Mouse (Mus musculus) lung, postnatal 36 days (tissue): ENCODE measurements at regions not wholly inside any gene's neighbourhood (a gene's known extent, or its start where the extent isn't known, plus 50 kb on each side); places are given as distances from the start of the nearest gene placed in this dataset.

Experiments
- DNase-seq: peaks from one replicate; pipeline ENCODE4 v3.0.0; 2022; ENCODE audit warnings: mixed read lengths

DNA sequence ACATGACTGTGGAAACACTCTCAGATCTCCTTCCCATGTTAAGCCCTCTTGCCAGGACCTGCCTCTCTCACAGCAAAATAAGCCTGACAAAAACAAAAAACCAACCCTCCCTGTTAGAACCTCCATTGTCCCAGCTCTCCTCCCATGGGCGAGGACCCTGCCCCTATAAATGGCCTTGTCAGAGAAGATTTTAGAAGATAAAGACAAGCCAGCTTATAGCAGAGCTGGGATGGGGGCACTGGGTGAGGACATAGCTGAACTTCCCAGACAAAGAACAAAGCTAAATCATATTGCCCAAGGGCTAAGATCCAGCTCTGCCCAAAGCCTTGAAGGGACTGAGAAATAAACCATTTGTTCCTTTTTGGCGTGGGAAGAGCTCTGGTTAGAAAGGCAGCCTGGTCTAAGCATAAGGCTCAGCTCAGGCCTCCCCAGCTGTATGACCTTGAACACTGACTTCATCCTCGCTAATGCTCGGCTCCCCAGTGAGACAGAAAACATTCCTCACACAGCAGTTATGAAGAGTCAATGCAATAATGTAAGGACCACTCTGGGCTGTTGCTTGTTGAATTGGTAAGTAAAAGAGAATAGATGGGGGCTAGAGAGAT is 115.2 kb downstream of the Zfp36l2 start:
- DNase-seq, result peak; percentile 60

DNA sequence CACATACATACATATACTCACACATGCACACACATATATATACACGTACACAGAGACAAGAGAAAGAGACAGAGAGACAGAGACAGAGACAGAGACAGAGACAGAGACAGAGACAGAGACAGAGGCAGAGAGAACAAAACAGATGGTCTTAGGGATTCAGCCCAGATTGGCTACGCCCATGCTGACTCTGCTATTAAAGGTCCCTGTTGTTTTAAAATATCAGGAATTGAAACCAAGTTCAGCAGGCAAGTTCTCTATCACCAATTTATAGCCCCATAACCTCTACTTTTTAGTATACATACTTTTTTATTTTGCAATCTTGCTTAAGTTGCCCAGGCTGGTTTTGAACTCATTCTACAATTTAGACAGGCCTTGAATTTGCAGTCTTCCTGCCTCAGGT is 115.9 kb downstream of the Zfp36l2 start:
- DNase-seq, result no peak

- no peak for DNase-seq
These were observed 117.2 kb downstream of the Zfp36l2 start for GRCm38 (mm10) chr17:84070596-84070995.

- no peak for DNase-seq
These were observed 120.6 kb downstream of the Zfp36l2 start for GRCm38 (mm10) chr17:84067102-84067501.

DNA sequence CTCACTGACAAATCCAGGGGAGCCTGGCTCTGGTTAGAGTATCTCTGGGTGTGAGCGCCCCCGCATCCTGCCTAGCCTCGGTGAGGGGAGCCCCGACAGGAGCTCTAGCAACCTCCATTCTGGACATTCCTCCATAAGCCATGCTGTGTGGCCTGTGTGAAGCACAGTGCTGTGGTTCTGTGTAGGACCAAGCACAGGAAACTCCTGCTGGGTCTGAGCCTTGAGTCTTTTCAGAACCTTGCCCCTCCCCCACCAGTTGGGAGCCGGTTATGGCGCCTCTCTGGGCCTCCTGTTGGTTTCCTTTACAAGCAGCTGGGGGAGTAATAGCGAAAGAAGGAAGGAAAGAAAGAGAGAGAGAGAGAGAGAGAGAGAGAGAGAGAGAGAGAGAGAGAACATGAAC is 124.0 kb downstream of the Zfp36l2 start:
- DNase-seq, result no peak

- DNase-seq, result peak; percentile 82
These were observed 126.1 kb downstream of the Zfp36l2 start for GRCm38 (mm10) chr17:84061621-84062020.

DNA sequence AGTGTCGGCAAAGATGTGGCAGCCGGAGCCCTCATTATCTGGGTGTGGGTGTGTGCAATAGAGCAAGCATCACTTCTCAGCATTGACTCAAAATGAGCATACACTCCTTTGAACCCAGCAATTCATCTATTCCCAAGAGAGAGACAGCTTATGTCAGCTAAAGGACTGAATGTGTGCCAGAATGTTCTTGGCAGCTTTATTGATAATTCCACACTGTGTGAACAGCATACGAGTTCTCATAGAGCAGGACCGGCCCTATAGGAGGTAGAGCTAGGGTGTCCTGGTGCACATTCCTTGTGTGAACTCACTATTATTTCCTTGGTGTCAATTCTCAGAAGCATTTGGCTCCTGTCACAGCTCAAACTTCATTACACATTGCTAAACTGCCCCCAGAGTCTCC is 131.3 kb downstream of the Zfp36l2 start:
- DNase-seq, result peak; percentile 47

- no peak for DNase-seq
These were observed 135.3 kb downstream of the Zfp36l2 start for GRCm38 (mm10) chr17:84052437-84052836.

- DNase-seq, result no peak
These were observed 136.5 kb downstream of the Zfp36l2 start for GRCm38 (mm10) chr17:84051212-84051611.

DNA sequence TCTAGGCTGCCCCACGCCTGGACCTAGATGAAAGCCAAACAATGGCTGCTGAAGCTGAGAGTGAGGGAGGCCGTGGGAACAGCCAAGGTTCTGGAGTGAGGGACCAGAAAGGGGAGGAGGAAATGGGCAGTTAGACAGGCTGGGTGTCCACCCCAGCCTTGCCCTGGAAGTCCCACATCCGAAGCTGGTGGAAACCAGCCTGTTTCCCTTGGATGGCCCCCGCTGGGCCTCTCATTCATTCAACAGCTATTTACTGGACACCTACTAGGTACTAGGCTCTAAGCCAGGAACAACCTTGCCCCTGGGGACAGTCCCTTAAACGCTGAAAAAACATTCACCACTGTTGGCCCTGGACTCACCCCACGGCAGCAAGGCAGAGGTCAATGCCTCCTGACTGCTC is 139.2 kb downstream of the Zfp36l2 start:
- peak; percentile 39 for DNase-seq

DNA sequence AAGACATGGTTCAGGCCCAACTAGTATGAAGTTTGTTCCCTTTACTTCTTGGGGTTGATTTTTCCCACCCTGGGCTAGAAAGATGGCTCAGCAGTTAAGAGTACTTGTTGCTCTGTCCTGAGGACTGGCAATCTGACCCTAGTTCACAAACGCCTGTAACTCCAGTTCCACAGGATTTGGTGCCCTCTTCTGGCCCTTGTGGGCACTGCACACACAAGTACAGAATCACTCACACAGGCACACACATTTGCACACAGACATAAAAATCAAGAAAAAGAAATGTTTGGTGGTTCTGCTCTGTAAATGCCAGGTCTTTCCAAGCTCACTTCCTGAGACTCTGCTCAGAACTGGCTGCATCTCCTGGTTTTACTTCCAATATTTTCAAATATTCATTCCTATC is 140.2 kb downstream of the Zfp36l2 start:
- no peak for DNase-seq

DNA sequence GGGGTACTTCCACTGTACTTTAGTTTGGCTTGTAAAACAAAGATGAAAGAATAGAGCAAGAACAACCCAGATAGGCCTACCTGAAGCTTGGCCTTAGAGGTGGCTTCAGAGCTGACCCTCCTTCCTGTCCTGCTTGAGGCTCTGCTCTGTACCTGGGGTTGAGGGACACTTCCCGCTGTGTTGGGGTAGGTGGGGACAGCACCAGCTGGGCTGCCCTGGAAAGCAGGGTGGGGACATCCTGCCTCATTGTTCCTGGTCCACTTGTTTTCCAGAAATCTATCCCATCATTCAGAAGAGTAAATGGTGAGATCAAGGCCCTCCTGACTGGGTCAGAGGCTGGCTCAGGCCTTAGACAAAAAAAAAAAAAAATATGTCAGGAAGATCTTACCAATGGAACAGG is 141.9 kb downstream of the Zfp36l2 start:
- DNase-seq, result no peak

- DNase-seq, result peak; percentile 60
These were observed 143.2 kb downstream of the Zfp36l2 start for GRCm38 (mm10) chr17:84044472-84044936.

DNA sequence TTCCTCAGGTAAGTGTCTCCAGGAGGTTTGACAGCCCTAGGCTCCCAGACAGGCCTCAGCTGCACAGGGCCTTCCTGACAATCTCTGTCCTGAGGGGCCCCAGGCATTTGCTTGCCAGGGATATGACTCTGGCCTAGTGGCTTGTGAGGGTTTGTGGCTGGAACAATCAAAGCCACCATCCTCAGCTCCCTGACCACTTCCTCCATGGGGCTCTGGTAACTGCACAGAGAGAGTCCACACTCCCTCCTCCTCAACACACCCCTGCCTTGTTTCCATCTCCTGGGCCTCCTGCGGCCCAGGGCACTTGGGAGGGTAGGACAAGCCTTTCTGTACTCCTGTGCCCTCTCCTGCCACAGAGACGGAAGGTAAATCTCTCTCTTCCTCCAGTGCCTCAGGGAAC is 144.6 kb downstream of the Zfp36l2 start:
- peak; percentile 35 for DNase-seq

GRCm38 (mm10) chr17:84039444-84039843 is 148.3 kb downstream of the Zfp36l2 start:
- DNase-seq, result no peak

DNA sequence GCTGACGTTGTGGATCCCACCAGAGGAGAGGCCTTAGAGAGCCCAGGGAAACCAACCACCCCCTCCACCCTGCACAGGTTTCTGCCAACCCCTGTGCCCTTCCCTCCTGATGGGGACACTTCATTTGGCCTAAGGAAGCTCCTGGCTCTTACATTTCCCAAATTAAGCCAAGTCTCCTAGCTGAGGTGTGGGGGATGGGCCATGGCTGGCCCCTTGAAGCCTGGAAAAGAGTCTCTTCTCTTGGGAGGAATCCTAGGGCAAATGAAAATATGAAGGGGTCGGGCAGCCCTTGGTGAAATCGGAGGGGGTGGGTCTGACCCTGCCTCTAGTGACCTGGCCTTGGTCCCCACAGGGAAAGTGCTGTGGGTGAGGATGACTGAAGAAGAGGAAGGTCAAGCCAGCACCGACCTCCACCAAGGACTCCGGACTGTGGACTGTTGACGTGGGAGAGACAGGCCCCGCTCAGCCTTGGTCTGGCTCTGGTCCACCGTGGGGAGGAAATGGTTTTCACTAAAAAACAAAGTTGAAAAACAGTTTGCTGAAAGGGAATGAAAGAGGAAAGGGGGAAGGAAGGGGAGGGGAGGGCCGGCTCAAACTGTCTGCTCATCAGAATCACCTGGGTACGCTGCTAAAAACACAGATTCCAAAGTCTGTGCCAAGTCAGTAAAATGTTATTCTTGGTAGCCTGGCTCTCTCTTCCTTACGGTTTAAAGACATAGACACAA is 150.0 kb downstream of the Zfp36l2 start:
- peak; percentile 40 for DNase-seq

GRCm38 (mm10) chr17:84036056-84036455 is 151.7 kb downstream of the Zfp36l2 start:
- DNase-seq, result no peak

- DNase-seq, result no peak
These were observed 152.9 kb downstream of the Zfp36l2 start for GRCm38 (mm10) chr17:84034801-84035200.

- DNase-seq, result no peak
These were observed 155.3 kb downstream of the Zfp36l2 start for GRCm38 (mm10) chr17:84032441-84032840.

GRCm38 (mm10) chr17:84031833-84032232 is 155.9 kb downstream of the Zfp36l2 start:
- no peak for DNase-seq

DNA sequence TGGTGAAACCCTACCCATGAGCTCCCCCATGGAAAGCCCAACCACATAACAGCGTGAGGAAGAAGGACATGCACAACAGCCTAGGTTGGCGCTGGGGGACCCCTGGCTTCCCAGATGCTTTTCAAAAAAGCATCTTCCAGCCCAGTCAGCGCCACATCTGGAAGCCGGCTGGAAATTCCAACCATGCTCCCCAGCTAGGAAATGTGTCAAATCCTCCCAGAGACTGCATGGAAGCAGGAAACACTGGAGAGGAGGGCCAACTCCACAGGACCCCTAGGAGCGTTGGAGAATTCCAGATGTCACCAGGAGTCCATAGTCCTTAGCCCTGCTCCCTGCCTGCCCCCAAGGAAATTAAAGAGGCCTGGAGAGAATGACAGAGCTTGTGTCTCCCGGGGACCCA is 156.4 kb downstream of the Zfp36l2 start:
- no peak for DNase-seq

DNA sequence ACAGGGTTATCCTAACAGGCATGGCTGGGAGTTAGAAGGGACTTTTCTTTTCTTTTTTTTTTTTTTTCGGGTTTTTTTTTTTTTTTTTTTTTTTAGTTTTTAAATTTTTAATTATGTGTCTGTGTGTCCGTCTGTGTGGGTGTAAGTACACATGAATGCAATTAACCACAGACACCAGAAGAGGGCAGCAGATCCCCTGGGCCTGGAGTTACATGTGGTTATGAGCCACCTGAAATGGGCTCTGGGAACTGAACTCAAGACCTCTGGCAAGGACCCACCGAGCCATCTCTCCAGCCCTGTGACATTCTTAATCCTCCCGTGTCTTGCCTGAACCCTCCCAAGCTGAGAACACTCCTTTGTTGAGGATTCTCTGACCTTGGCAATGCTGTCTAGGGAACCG is 157.0 kb downstream of the Zfp36l2 start:
- no peak for DNase-seq

DNA sequence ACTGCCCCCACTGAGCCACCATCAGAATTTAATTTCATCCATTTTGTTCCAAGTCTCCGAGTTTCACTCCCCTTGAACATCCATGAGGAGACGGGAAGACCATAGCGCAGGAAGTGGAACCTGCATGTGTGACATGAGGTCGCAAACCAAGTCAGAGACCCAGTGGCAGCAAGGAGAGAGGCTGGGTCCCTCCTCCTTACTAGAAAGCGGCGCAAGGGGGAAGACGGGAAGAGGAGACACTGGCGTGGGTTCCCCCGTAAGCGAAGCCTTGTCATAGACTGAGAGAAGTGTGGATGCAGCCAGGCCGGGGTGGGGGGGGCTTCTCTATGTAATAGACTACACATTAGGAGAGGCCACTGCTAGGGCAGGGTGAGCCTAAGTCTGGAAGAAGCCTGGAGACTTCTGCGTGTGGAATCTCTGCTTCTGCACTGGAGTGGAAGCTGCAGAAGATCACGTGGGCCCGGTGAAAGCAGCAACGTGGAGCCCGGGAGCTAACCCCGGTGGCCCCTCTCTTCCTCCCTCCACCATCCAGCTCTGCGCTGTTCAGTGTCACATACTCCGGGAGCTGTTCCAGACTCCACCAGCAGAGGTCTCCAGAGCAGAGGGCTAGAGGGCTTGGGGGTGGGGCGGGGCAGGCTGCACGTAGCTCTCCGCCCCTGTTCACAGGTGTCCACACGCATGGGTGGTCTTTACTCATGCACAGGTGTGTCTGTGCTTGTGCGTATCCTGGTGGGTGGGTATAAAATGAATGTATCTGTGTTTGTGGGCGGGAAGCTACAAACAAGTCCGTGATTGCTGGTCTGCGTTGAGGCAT is 159.4 kb downstream of the Zfp36l2 start:
- peak; percentile 92 for DNase-seq

DNA sequence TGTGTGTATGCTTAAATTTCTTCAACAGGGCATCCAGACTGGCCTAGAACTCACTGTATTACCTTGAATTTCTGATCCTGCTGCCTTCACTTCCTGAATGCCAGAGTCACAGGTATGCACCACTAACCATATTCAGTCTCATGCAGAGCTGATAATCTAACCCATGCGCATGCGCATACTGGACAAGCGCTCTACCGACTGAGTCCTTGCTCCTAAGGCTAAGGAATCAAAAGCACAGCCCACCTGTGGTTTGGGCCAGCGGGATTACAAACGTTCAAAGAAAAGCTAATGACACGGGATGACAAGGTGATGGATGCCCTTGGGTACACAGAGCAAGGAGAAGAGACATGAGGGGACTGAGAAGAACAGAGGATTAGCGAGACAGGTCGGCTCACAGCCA is 160.5 kb downstream of the Zfp36l2 start:
- no peak for DNase-seq
